In genomic region chr2:119046649-119047611, GRCm38 (mm10) we compare ENCODE assay signal across 8 mouse cellular contexts. TPM values are rescaled to one million over a fixed set of nuclear protein-coding genes. Genes with fewer than 3 reads are reported as not detected.
DNase-seq lines count a peak whose midpoint lies in the region; ATAC-seq lines count a peak whose summit lies in the region.

Gene Knl1 (plus strand): TSS chr2:119047119.

- ATAC-seq in intestine, embryonic 14.5 days (replicated peaks; ENCODE audit: low FRiP score, low TSS enrichment, low read depth) = peak; percentile 93

- H3K4me3 ChIP-seq in intestine, embryonic 14.5 days (ENCODE audit: low read depth, low read length) = peak within 1 kb of the TSS; percentile 81

- no peaks in the 10 kb centered on the region for H3K9me3 ChIP-seq in intestine, embryonic 14.5 days (ENCODE audit: control insufficient read depth, low read length)

- peak within 1 kb of the TSS; percentile 63 for H3K4me2 ChIP-seq in intestine, embryonic 14.5 days (ENCODE audit: low read length)

- 0 out of 2 replicates have a peak, but pooled peaks cover 3% of the 10 kb centered on the region for H3K4me1 ChIP-seq in intestine, embryonic 14.5 days (replicated peaks; ENCODE audit: control insufficient read depth, insufficient read depth, low read length)

- no peaks in the 10 kb centered on the region for H3K27me3 ChIP-seq in intestine, embryonic 14.5 days (replicated peaks; ENCODE audit: control insufficient read depth, insufficient read depth, low read length)

- peak within 1 kb of the TSS; percentile 92 for H3K27ac ChIP-seq in intestine, embryonic 14.5 days (ENCODE audit: low read depth)

- peak within 1 kb of the TSS; percentile 76 for H3K9ac ChIP-seq in intestine, embryonic 14.5 days (ENCODE audit: low read length)

- H3K36me3 ChIP-seq in intestine, embryonic 14.5 days (ENCODE audit: control insufficient read depth, insufficient read depth, low read length) = no peaks in the 10 kb centered on the region

- WGBS in intestine, embryonic 14.5 days = under 1% methylated on average over 76 of the region's 77 CpGs

- intact Hi-C loops in left cerebral cortex, postnatal 14 days (cut with DNase I) = loop anchor here (5.0 to 10.0 kb wide), 2 partner anchors 140 to 238 kb away; partner anchors contain the start of gene Vps18

- peak; percentile 94 to 100 for DNase-seq in adrenal gland, adult (ENCODE audit: inconsistent age in 2 of 2, low spot score in 1 of 2)
- DNase-seq in embryo, embryonic 10.5 days (ENCODE audit: low spot score) = peak; percentile 99
- peak; percentile 84 for DNase-seq in gastrocnemius, postnatal 25 days
- DNase-seq in intestine, embryonic 14.5 days (ENCODE audit: low spot score) = peak; percentile 100
- peak; percentile 97 to 98 for DNase-seq in left cerebral cortex, postnatal 14 days (ENCODE audit: low spot score in 2 of 2)
- peak; percentile 97 for DNase-seq in mesoderm, embryonic 11.5 days (ENCODE audit: low read depth, low spot score)
- peak; percentile 91 to 93 for DNase-seq in right cerebral cortex, postnatal 36 days (ENCODE audit: low spot score in 2 of 2)
- DNase-seq in yolk sac, embryonic 10.5 days (ENCODE audit: low spot score) = peak; percentile 97

RNA-seq across cellular contexts. Expression of gene Knl1, which starts in this region (rescaled TPM):
- total RNA-seq in gastrocnemius, postnatal 25 days (2021) = under 1 TPM; 0.28 to 0.88 TPM
- 40.5 and 46.5 TPM in 2 replicates for polyA plus RNA-seq in intestine, embryonic 14.5 days (2014; fragmentation: Nextera tagmentation; extraction: Ambion mirVana)
- under 1 TPM; 0.29 to 0.63 TPM for total RNA-seq in left cerebral cortex, postnatal 14 days (2021)

Comparison
In these comparisons a context has a peak if more than half of its experiments do, and no peak if none do; other contexts are left out.
1. Peak in every context shown above with its lines: DNase-seq, ATAC-seq, H3K4me3 ChIP-seq and H3K27ac ChIP-seq.
2. Peak in DNase-seq in gastrocnemius, postnatal 25 days; RNA of the gene not detected or under 1 TPM.
3. Peak in DNase-seq in left cerebral cortex, postnatal 14 days; RNA of the gene not detected or under 1 TPM.